Mouse (Mus musculus) right cerebral cortex, postnatal 25 days (tissue): ENCODE measurements around the gene Msl2.

Experiments used
- DNase-seq: peaks from one replicate; pipeline ENCODE4 v3.0.0; 2022

The Msl2 gene

DNA sequence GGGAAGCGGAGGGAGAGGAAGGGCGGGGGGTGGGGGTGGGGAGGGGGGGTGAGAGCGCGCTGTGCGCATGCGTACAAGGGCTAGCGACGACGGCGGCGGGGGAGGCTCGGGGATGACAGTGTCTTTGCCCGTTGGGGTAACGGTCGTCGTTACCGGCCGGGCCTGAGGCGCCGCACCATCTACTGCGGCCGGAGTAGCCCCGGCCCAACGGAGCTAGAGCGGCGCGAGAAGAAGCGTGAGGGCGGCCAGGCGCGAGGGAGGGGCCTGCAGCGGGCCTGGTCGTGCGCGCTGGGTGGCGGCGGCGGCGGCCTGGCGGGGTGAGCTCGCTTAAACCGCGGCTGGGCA is at the start of gene Msl2:
TSS of gene Msl2 (plus strand) at position 115 of the 345 bp plus-strand sequence.
- DNase-seq, result no peak

DNA sequence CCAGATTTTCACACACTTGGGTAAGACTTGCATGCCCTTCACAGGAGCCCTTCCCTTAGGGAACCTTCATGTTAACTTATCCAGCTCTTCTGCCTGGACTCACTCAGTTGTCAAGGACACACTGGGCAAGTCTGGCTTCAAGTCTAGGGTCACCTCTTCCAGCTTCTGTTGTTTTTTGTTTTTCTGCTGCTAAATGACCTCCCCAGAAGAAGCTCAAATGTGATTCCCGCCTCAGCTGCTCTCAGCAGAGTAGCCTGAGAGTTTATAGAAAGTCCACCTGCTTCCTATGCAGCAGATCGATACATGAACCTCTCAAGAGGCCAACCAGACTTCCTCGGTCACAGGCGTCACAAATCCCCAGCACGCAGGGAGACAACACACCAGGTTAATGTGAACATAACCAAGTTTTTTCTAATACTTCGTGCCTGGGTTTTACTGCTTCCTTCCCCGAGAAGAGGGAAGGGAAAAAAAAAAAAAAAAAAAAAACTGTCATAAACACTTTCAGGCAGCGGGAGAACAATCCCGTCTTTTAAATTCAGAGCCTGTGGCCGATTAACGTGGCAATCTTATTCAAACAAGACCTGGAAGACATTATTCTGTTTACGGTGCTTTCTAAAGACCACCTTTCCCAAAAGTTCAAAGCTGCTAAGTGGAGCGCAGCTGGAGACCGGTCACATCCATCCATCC is 40.0 kb upstream of the Msl2 start:
- DNase-seq, result no peak

DNA sequence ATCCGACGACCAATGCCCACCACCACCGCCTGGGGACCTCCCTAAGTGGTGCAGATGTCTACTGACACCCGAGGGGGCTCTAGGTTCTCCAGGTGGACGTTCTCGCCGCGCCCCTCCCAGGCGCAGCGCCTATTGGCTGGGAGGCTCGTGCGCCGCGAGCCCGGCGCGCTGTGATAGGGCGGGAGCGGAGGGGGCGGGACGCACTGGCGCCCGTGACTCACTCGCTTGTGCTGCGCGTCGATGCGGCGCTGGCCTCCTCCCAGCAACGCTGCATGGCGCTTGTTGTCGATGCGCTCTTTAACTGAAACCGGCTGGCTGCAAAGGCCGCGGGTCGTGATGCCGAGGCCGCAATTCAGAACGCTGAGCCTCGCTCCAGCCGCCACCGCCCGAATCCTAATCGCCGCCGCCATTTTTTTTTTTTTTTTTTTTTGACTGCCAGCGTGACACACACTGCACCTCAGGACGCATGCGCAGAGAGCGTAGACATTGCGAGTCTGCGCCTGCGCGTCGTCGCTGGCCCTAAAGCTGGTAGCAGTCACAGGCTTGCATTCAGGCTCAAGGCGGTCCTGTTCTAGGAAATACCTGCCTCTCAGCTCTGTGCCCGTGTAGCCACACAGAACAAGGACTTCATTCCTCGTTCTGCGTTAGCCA is 39.3 kb upstream of the Msl2 start, which contains the start of gene Pccb:
TSS of gene Pccb (minus strand) at position 451 of the 651 bp plus-strand sequence.
- DNase-seq, result peak; percentile 92

DNA sequence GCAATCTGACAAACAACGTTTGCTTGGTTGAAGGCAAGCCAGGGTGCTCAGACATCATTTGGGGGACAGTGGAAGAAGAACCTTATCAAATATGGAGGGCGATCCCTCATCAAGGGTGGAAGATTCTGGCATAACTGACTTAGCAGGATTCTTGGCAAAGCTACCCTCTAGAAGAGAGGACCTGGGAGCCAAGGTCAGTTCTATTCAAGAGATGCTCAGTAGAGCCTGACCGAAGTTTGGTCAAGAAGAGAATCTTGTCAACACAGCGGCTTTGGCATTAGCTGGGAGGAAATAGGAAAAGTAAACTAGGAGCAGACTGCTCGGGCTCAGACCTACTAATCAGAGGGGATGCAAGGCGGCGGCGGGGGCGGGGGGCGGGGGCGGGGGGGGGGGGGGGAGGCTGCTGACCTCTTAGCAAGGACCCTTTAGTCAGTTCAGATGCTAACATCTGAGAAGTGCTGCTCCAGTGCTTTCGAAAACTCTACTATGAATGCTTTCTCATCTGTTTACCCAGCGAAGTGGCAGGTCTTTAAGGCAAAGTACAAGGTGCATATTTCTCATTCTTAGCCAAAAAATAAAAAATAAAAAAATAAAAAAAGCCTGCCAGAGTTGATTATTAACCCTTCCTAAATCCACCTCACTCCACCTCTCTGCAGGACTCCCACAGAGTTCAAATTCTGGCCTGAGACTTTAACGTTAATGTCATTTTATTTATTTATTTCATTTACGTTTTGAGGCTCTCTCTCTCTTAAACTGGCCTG is 37.9 kb upstream of the Msl2 start:
- no peak for DNase-seq

DNA sequence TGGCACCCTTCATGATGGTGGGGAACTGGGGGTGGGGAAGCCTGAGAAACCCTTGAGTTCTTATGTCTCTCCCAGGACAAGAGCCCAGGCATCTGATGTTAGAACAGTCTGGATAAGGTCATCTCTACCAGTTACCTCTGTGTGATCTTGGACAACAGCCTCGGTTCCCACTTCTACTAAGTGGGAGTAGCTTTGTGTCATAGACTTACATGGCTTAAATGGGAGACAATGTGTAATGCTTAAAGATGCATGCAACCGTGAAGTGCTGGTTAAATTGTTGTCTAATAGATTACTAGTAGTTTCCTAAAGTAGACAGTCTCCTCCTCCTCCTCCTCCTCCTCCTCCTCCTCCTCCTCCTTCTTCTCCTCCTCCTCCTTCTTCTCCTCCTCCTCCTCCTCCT is 37.0 kb upstream of the Msl2 start:
- no peak for DNase-seq

DNA sequence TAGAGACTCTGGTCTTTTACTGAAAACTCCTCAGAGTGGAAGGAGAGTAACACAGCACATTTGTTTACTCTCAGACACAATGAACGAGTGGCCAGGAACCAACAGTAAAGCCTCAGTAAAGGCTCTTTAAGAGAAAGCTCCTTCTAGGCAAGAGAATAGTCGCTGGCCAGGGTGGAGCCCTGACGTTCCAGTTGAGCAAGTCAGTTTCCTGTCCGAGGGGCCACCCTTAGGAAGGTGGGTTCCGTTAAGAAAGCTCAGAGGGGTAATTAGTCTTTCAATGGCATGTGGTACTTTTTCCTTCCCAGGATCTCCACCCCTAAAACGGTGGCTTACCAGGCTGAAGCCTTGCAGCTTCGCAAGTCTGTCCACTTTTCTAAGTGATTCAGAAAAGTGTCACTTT is 36.5 kb upstream of the Msl2 start:
- DNase-seq, result no peak

DNA sequence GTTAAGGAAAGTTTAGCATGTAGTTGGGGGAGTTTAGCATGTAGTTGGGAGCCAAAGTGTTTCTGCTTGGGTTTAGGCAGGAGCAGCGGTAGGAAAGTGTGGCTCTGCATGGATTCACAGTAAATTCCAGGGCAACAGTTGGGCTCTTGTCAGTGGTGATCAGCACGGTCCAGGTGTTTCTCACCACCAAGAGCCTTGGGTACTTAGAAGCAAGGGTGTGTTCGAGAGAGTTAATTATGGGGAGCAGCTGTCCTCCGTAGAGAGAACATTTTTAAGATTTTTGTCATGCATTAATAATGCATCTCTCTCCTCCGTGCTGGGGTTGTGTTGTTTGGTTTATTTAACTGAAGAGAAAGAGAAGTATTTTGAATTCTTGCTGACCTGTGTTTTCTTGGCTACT is 35.3 kb upstream of the Msl2 start:
- DNase-seq, result no peak

DNA sequence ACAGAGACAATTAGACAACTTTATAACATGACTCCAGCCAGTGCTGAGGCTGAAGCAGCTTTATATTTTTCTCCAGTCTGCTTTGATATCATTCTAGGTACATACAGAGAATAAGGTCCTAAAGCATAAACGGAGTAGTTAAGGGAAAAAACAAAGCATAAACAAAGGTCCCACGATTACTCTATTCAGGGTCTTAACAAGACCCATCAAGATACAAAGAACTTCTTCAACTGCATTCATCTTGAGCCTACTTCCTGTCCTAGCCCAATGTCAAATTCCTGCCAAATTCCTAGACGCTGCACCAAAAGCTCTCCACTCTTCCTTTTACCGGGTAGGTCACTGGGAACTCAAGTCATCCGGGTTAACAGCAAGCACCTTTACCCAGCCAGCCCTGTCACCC is 32.4 kb upstream of the Msl2 start:
- DNase-seq, result no peak

DNA sequence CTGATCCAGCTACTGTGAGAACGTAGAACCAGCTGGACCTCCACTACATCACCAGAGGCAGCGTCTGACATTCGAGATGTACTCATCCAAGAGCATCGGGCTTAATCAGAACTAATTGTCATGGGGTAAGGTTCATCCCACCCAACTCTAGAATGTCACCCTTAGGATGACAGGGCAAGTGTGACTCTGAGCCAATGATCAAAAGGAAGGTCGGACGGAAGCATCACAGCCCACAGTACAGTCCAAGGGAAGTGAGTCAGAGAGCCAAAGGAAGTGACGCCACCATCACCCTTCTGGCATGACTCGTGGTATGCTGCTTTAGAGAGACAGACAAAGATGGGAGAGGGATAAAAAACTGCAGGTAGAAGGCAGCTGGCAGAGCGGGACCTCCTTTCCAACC is 31.7 kb upstream of the Msl2 start:
- no peak for DNase-seq

DNA sequence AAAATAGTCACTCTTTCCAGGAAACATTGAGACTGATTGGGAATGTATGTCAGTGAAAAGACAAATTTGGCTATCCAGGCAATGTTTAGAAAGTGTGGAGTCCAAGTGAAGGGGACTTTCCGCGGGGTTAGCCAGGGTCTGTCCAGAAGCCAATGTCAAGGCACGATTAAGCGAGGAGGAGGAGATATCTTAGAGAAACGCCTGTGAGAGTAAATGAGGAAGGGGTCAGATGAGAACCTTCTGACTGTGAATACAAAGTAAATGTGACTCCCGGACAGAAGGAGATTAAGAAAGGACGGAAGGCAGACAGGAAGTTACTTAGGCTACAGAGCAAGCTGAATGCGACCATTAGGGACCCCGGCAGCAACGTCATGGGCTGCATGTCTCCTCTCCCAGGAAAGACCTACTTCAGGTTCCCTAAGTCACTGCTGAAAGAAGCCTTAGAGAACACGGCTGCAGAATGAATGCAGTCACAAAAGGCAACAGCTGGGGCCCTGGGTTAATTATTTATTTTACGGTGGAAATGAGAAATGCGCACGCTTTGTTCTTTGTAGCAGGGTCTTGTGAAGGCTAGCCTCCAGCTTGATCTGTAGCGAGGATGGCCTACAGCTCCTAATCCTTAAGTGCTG is 28.1 kb upstream of the Msl2 start:
- no peak for DNase-seq

DNA sequence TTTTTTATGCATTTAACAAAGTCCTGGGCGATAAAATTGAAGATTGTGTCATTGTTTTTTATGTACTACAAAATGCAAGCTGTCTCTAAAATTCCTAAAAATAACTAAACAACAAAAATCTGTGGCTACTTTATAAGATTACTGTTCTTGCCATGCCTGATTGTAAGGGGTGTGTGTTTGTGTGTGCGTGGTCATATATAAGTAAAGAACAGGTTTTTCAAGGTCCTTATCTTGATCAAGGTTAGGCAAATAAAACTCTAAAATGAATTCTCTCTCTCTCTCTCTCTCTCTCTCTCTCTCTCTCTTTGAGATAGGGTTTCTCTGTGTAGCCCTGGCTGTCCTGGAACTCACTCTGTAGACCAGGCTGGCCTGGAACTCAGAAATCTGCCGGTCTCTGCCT is 21.9 kb upstream of the Msl2 start:
- DNase-seq, result no peak

DNA sequence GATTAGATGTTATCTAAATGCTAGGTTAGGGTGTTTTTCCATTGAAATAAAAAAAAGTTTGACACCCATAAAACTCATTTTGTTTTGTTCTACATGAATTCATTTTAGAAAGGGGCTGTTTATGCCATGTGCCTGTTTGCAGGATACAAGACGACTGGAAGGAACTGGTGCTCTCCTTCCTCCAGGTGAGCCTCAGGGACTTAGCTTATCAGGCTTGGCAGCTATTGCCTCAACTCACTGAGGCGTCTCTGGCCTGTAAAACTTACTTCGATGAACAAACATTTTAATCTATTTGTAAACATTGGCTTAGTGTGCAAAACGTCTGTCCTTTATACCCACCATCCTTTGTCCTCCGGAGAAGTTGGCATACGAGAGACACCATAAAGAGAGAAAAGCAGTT is 21.2 kb upstream of the Msl2 start:
- DNase-seq, result no peak

DNA sequence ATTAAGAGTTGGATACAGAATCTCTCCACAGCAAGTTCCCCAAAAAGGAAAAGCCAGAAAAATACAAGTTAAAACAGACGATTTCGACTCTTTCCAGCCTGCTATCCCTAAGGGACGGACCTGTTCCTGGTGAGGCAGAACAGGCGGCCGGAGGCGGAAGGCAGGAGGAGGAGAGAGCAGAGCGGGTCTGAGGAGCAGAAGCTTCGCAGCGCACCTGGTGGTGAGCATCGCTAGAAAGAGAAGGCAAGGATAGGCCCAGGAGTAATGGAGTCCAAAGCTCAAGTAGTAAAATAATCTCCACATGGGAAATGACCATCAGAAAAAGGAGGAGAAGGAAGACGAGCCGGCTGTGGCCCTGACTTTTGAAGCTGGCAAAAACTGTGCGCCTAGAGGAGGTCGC is 20.6 kb upstream of the Msl2 start:
- peak; percentile 19 for DNase-seq

DNA sequence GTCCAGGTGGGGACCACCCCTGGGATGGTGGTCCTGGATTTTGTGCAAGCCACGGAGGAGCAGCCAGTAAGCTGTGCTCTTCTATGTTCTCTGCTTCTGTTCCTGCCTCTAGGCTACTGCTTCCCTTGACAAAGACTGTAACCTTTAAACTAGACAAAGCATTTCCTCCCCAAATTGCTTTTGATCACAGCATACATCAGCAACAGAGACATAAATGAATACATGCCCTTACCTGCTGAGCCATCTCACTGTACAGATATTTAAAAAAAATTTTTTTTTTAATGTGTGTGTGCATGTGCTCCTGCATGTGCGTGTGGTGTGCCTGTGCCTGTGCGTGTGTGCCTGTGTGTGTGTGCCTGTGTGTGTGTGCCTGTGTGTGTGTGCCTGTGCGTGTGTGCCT is 16.7 kb upstream of the Msl2 start:
- DNase-seq, result no peak

DNA sequence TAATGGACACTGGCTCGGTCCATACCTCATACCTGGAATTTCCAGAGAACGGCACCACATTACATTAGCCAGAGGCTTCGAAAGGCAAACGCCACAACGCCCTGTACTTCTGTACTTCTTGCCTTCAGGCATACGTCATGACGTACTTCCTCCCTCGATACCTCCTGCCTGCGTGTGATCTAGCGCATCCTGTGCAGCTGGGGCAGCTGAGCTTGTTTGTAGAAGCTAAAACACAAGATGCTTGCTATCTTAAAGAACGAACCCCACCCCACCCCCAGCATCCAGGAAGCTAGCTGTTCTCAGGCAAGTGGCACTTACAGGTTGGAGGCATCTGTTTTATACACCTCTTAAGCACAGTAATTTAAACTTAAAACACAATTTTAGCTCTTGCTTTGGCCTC is 12.9 kb upstream of the Msl2 start:
- DNase-seq, result no peak

DNA sequence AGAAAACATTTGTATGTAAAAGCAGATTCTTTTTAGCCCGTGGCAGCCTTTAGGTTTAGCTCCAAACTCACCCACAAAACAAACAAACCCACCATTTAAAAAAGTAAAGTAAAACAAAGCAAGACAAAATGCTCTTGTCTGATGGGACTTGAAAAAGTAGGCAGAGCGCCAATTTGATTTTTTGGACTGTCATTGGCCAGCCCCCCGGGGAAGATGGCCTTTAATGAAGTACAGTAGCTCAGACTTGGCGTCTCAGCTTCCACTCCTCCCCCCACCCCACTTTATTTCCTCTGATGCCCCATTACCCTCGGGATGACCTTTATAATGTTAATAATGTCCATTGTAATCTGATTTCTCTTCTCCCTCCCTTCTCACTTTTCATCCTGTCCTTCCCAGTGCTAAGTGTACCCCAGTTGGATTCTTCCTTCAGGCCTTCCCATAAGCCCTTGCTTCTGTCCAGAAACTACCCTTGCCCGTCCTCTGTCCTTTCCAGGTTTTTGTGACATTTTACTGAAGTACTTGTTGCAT is 11.6 kb upstream of the Msl2 start:
- no peak for DNase-seq

DNA sequence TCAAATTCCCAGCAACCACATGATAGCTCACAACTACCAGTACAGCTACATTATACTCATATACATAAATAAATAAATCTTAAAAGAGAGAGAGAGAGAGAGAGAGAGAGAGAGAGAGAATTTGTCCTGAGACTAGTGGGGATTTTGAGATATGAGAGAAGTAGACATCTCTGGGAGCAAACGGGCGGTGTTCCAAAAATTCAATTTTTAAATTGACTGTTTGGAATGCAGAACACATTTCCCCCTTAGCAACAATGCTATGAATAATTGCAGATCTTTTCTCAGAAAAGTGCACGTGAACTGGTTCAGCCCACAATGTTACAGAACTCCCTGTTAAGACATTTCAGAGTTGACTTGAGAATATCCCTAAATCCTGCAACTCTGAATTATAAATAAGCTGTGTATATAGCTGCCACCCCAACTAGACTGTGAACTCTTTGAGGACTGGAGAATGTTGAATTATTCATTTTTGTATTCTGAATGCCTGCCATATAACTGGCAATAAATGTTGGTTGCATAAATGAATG is 8.8 kb upstream of the Msl2 start:
- DNase-seq, result no peak

DNA sequence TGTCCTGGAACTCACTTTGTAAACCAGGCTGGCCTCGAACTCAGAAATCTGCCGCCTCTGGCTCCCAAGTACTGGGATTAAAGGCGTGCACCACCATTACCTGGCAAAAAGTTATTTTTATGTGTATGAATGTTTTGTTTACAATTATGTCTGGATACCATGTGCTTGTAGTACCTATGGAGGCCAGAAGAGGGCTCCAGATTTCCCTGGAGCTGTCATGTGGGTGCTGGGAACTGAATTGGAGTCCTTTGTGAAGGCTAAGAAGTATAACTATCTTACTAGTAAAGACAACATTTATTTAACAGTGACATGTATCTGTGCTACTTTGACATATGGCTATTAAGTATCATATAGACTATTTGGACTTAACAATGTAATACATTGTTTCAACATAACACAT is 4.1 kb upstream of the Msl2 start:
- no peak for DNase-seq

DNA sequence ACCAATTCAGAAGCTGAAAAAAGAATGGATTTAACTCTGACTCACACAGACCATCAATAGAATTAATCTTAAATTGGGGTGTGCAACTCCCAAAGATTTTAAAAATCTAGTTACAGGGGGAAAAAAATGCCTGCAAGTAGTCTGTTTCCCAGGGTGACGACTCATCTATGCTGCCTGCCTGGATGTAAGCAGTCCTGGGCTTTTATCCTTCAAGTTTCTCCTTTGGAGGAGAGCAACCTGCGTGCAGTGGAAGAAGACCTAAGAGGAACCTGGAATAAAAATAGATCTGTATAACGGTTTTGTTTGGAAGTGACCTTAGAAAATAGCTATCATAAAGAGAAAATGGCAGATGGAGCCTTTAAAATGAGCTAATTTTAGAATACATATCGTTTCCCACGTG is 1.4 kb upstream of the Msl2 start:
- DNase-seq, result no peak

DNA sequence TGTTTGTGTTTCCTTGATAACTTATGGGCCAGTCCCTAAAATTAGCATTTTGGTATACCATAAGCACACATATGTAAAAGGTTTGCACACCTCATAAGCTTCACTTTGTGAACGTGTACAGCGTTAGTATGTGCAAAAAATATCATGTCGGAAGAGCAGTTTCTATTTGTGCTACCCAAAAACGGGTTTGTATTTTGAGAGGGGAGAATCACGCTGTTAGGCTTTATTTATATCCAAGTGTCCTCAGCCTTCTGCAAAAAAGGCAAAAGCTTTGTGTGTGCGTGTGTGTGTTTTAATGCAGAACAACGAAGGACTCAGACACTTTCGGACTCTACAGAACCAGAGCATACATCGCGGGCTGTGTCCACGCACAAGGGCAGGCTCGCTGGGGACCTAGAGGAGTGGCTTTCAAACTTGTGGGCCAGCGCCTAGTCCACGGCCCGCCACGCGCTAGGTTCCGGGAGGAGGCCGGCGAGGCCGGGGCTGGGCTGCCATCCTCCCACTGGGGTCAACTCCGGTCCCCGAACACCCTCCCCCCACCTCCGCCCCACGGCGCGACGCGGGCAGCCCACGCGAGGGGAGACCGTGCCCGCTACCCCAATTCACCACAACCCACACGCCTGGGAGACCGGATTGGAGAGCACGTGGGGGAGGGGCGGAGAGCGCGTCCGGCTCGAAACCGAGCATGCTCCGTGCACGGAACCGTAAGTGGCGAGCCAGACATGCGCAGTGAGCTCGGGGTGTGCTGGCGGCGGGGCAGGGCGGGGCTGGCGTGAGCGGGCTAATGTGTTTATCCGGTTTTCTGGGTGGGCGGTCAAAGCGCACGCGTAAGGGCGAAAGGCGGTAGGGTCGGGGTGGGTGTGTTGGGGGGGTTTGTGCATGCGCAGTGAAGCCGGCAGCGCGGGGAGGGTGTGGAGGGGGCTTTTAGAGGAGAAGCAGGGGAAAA is 587 bp upstream of the Msl2 start:
- peak; percentile 99 for DNase-seq

DNA sequence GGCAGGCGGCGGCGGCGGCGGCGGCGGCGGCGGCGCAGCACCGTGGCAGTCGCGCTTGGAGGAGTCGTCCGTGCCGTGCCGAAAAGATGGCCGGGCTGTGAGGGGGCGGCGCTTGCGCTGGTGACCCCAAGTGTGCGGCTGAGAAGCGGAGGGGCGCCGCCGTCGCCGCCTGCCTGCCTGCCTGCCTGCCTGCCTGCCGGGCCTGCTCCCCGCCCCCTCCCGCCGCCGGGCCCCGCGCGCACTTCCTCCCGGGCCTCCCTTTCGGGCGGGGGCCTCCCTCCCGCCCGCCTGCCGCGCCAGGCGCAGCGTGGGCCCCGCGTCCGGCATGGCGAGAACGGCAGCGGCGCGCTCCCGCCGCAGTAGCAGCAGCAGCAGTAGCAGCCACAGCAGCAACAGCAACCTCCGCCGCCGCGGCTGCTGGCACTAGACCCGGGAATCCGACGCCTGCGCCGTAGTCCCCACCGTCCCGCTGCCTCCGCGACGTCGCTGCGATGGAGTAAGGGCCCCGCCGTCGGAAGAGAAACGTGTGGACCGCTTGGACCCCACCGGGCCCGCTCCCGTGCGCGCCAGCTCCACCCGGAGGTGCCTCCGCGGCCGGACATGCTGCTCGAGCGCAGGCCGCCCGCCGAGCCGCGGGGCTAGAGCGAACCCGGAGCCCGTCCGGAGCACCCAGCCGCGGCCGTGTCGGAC is 576 bp downstream of the Msl2 start:
- DNase-seq, result peak; percentile 86
